Mouse (Mus musculus): ENCODE results near the gene Ina. TPM values are rescaled to one million over a fixed set of nuclear protein-coding genes. Genes with fewer than 3 reads are reported as not detected.

The Ina gene
- polyA plus RNA-seq, 1 experiment, result 0.35 TPM

DNA sequence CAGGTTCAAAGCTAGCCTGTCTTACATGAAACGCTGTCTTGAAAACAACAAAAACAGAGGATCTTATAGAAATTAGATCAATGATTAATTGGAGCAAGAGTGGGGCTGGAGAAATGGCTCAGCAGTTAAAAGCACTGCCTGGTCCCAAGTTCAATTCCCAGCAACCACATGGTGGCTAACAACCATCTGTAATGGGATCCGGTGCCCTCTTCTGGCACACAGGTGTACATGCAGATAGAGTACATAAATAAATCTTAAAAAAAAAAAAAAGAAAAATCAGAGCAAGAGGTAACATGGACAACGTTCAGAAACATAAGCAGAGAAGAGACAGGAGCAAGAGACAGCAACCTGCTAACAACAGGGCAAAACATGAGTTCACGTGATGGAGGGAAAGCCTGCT is 12.0 kb downstream of the Ina start:
- Histone ChIP-seq H3K4me3 (ENCODE audit: control insufficient read depth, low read depth, low read length) (no peak overlapping the region), H3K27ac (ENCODE audit: control insufficient read depth, insufficient read depth, low read depth, low read length) (no peak overlapping the region), H3K4me1 (ENCODE audit: control insufficient read depth, insufficient read depth, low read length) (no peaks in the 10 kb centered on the region), H3K36me3 (ENCODE audit: control insufficient read depth, insufficient read depth, low read length) (no peaks in the 10 kb centered on the region), H3K27me3 (ENCODE audit: control insufficient read depth, insufficient read depth, low read length) (no peaks in the 10 kb centered on the region)
- no peak for TF ChIP-seq POLR2A (IDR thresholded peaks at IDR 0.05; ENCODE audit: control insufficient read depth, low read depth, low read length)
- no peak for TF ChIP-seq CTCF (IDR thresholded peaks at IDR 0.05; ENCODE audit: control insufficient read depth, insufficient read depth, insufficient replicate concordance, low read depth, low read length)

DNA sequence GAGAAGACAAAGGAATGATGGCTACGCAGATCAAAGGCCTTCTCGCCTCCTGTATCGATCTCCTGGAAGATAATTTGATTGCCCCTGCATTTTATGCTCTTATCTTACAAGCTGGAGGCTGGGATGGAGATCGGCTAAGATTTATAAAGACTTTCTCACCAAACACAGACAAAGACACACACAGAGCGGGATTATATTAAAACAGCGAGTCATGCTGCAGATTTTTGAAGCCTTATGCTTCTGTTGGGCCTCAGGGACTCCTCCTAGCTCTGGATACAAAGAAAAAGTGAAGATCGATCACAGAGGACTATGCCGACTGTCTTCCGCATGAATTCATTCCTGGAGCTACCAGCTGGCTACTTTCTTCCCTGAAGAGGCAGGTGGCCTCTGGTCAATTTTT is 15.3 kb downstream of the Ina start:
- H3K27ac ChIP-seq (ENCODE audit: control insufficient read depth, insufficient read depth, low read depth, low read length), result no peak overlapping the region
- H3K4me3 ChIP-seq (ENCODE audit: control insufficient read depth, low read depth, low read length), result no peak overlapping the region
- no peaks in the 10 kb centered on the region for H3K36me3 ChIP-seq (ENCODE audit: control insufficient read depth, insufficient read depth, low read length)
- no peaks in the 10 kb centered on the region for H3K4me1 ChIP-seq (ENCODE audit: control insufficient read depth, insufficient read depth, low read length)
- H3K27me3 ChIP-seq (ENCODE audit: control insufficient read depth, insufficient read depth, low read length), result no peaks in the 10 kb centered on the region
- TF ChIP-seq CTCF (IDR thresholded peaks at IDR 0.05; ENCODE audit: control insufficient read depth, insufficient read depth, insufficient replicate concordance, low read depth, low read length), result no peak
- TF ChIP-seq POLR2A (IDR thresholded peaks at IDR 0.05; ENCODE audit: control insufficient read depth, low read depth, low read length), result no peak

DNA sequence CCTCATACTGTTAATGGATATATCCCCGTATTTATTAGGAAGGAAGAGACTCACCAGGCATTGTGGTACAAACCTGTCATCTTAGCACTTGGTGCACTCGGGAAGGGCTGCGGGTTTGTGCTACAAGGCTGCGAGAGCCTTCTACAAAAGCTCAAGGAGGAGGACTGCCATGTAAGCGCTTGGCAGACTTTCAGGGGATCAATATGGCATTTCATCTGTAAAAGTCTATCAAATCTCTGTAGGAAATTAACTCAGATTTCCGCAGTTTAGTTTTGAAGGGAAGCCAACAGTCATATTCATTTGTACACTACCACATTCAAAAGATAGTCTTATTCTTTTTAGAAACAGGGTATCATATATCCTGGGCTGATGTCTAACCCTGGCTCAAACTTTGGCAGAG is 17.3 kb downstream of the Ina start:
- H3K4me1 ChIP-seq (ENCODE audit: control insufficient read depth, insufficient read depth, low read length), result no peaks in the 10 kb centered on the region
- no peak overlapping the region for H3K4me3 ChIP-seq (ENCODE audit: control insufficient read depth, low read depth, low read length)
- TF ChIP-seq POLR2A (IDR thresholded peaks at IDR 0.05; ENCODE audit: control insufficient read depth, low read depth, low read length) (no peak), CTCF (IDR thresholded peaks at IDR 0.05; ENCODE audit: control insufficient read depth, insufficient read depth, insufficient replicate concordance, low read depth, low read length) (no peak)
- H3K36me3 ChIP-seq (ENCODE audit: control insufficient read depth, insufficient read depth, low read length), result peaks cover under 1% of the 10 kb centered on the region
- H3K27ac ChIP-seq (ENCODE audit: control insufficient read depth, insufficient read depth, low read depth, low read length), result no peak overlapping the region
- no peaks in the 10 kb centered on the region for H3K27me3 ChIP-seq (ENCODE audit: control insufficient read depth, insufficient read depth, low read length)

DNA sequence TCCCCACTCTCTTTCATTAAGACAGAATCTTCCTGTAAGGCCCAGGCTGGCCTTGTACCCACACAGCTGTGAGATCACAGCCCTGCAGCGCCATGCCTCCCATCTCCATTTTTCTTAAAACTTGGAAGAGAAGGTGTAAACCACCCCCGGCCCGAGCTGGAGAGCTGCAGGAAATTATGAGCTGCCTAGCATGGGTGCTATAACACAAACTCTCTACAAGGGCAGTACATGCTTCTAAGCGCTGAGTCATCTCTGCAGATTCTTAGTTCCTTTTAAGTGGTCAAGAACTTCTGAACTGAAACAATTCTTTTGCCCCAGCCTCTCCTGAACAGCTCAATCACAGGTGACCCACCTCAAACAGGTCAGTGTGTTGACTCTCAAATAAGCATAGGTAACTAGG is 20.4 kb downstream of the Ina start:
- Histone ChIP-seq H3K27ac (ENCODE audit: control insufficient read depth, insufficient read depth, low read depth, low read length) (no peak overlapping the region), H3K4me3 (ENCODE audit: control insufficient read depth, low read depth, low read length) (no peak overlapping the region), H3K36me3 (ENCODE audit: control insufficient read depth, insufficient read depth, low read length) (peaks cover 3% of the 10 kb centered on the region), H3K4me1 (ENCODE audit: control insufficient read depth, insufficient read depth, low read length) (no peaks in the 10 kb centered on the region), H3K27me3 (ENCODE audit: control insufficient read depth, insufficient read depth, low read length) (no peaks in the 10 kb centered on the region)
- TF ChIP-seq POLR2A (IDR thresholded peaks at IDR 0.05; ENCODE audit: control insufficient read depth, low read depth, low read length), result no peak
- TF ChIP-seq CTCF (IDR thresholded peaks at IDR 0.05; ENCODE audit: control insufficient read depth, insufficient read depth, insufficient replicate concordance, low read depth, low read length), result no peak

DNA sequence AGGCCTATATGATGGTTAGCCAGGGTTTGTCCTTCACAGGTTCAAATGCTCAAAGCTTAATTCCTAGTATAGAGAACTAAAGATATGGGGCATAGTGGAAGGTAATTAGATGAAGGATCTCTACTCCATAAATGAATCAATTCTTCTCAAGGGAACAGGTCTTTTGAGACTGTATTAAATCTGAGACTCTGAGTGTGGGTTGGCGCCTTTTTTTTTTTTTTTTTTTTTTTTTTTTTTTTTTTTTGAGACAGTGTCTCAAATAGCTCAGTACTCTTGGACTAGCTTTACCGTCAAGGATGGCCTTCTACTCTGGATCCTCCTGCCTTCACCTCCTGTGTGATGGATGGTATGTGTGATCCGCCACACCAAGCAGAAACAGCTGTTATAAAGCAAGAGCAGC is 22.1 kb downstream of the Ina start:
- H3K36me3 ChIP-seq (ENCODE audit: control insufficient read depth, insufficient read depth, low read length), result peaks cover 3% of the 10 kb centered on the region

DNA sequence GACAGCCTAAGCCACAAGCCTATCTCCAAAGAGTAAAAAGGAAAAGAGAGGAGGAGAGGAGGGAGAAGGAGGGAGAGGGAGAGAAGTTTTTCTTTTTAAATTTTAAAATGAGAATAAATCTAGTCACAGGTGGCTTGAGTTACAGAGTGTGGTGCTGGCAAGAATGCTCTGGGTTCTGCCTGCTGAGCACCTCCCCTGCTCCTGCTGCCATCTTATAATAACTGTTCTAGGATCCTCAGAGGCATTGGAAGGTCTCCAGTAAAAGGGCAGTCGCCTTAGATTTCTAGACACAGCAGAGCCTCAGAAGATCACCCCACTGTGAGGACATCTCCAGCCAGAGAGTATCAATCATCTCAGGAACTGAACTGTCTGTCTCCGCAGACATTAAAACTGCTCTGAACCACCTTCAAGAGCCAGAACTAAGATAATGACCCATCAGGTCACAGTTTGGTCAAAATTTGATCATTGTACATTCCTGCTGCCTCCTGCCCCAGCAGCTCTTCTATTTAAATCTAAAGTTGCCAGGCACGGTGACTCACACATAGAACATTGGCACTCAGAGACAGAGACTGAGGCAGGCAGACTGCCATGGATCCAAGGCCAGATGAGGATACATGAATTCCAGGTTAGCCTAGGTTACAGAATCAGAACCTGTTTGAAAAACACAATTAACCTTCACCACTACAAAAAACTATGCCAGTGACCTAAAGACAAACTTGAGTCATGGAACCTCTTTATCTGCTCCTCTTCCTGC is 26.4 kb downstream of the Ina start:
- Histone ChIP-seq H3K4me1 (ENCODE audit: control insufficient read depth, insufficient read depth, low read length) (no peaks in the 10 kb centered on the region), H3K27me3 (ENCODE audit: control insufficient read depth, insufficient read depth, low read length) (no peaks in the 10 kb centered on the region), H3K36me3 (ENCODE audit: control insufficient read depth, insufficient read depth, low read length) (peaks cover 3% of the 10 kb centered on the region), H3K27ac (ENCODE audit: control insufficient read depth, insufficient read depth, low read depth, low read length) (no peak overlapping the region), H3K4me3 (ENCODE audit: control insufficient read depth, low read depth, low read length) (no peak overlapping the region)
- no peak for TF ChIP-seq POLR2A (IDR thresholded peaks at IDR 0.05; ENCODE audit: control insufficient read depth, low read depth, low read length)

More for the DNA sequence above, 22.1 kb downstream of the Ina start:
- H3K4me3 ChIP-seq (ENCODE audit: control insufficient read depth, low read depth, low read length), result no peak overlapping the region
- no peaks in the 10 kb centered on the region for H3K4me1 ChIP-seq (ENCODE audit: control insufficient read depth, insufficient read depth, low read length)
- H3K27ac ChIP-seq (ENCODE audit: control insufficient read depth, insufficient read depth, low read depth, low read length), result no peak overlapping the region
- no peak for TF ChIP-seq POLR2A (IDR thresholded peaks at IDR 0.05; ENCODE audit: control insufficient read depth, low read depth, low read length)
- TF ChIP-seq CTCF (IDR thresholded peaks at IDR 0.05; ENCODE audit: control insufficient read depth, insufficient read depth, insufficient replicate concordance, low read depth, low read length), result no peak
- no peaks in the 10 kb centered on the region for H3K27me3 ChIP-seq (ENCODE audit: control insufficient read depth, insufficient read depth, low read length)

DNA sequence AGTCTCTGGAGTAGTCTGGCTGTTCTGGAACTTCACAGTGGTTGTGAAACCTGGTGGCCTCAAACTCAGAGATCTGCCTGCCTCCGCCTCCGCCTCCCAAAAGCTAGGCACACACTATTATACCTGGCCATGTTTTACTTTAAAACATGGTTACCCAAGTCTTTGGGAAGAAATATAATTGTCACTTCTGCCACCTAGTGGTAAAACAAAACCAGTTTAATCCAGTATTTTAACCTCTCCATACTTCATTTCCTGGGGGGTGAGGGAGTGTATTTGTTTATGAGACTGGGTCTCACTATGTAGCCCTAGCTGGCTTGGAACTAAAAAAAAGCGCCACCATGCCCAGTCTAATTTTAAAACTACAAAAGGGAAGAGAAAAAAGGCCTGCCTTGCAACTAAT is 29.1 kb downstream of the Ina start:
- TF ChIP-seq POLR2A (IDR thresholded peaks at IDR 0.05; ENCODE audit: control insufficient read depth, low read depth, low read length), result no peak
- no peak for TF ChIP-seq CTCF (IDR thresholded peaks at IDR 0.05; ENCODE audit: control insufficient read depth, insufficient read depth, insufficient replicate concordance, low read depth, low read length)
- no peaks in the 10 kb centered on the region for H3K4me1 ChIP-seq (ENCODE audit: control insufficient read depth, insufficient read depth, low read length)
- peaks cover 3% of the 10 kb centered on the region for H3K36me3 ChIP-seq (ENCODE audit: control insufficient read depth, insufficient read depth, low read length)

More for the DNA sequence above, 29.1 kb downstream of the Ina start:
- Histone ChIP-seq H3K4me3 (ENCODE audit: control insufficient read depth, low read depth, low read length) (no peak overlapping the region), H3K27ac (ENCODE audit: control insufficient read depth, insufficient read depth, low read depth, low read length) (no peak overlapping the region), H3K27me3 (ENCODE audit: control insufficient read depth, insufficient read depth, low read length) (no peaks in the 10 kb centered on the region)
